Mouse (Mus musculus): ENCODE measurements at regions not wholly inside any gene's neighbourhood (a gene's known extent, or its start where the extent isn't known, plus 50 kb on each side); places are given as distances from the start of the nearest gene placed in this dataset.

GRCm38 (mm10) chr9:13905086-13905669 is 77.7 kb downstream of the Fam76b start:
- TF ChIP-seq POLR2A (IDR thresholded peaks at IDR 0.05; ENCODE audit: insufficient read depth, low read depth, low read length) (no peak), CTCF (IDR thresholded peaks at IDR 0.05) (no peak)

All from heart, adult 2 months (tissue).